Mouse (Mus musculus) midbrain, embryonic 11.5 days (tissue): ENCODE results near the gene Bcat1. TPM values are rescaled to one million over a fixed set of nuclear protein-coding genes. Genes with fewer than 3 reads are reported as not detected.
"Not testable (repeated sequence)": the region's sequence is repeated elsewhere in the genome, so short reads cannot be mapped to it uniquely, and the experiment has no call there.

Experiments used
- ATAC-seq: fragments of 200-750 bp; cut with Nextera tagmentation; 2 replicates; pipeline ENCODE4 v1.8.0; 2017; ENCODE audit warnings: moderate TSS enrichment, moderate library complexity; ENCODE audit not compliant: low FRiP score
- DNase-seq: peaks from one replicate; pipeline ENCODE4 v3.0.0; 2015; ENCODE audit warnings: low spot score; ENCODE audit errors: missing footprints
- H3K27ac ChIP-seq: fragments of 300-500 bp; sonication (generic); 2 replicates; pipeline ENCODE4 v1.5.1; 2014; ENCODE audit warnings: low read depth, low read length
- H3K27me3 ChIP-seq: fragments of 300-500 bp; sonication (generic); 2 replicates; pipeline ENCODE4 v1.6.1; 2014; ENCODE audit warnings: mild to moderate bottlenecking, low read length, moderate library complexity, mixed read lengths; ENCODE audit not compliant: control insufficient read depth, insufficient read depth
- H3K36me3 ChIP-seq: fragments of 300-500 bp; sonication (generic); 2 replicates; pipeline ENCODE4 v1.6.1; 2014; ENCODE audit warnings: mild to moderate bottlenecking, low read length, moderate library complexity, mixed read lengths; ENCODE audit not compliant: control insufficient read depth, insufficient read depth
- H3K4me1 ChIP-seq: fragments of 300-500 bp; sonication (generic); 2 replicates; pipeline ENCODE4 v1.6.1; 2014; ENCODE audit warnings: low read length; ENCODE audit not compliant: control insufficient read depth, insufficient read depth
- H3K4me2 ChIP-seq: fragments of 300-500 bp; sonication (generic); 2 replicates; pipeline ENCODE4 v1.6.1; 2014; ENCODE audit warnings: mild to moderate bottlenecking, moderate library complexity
- H3K4me3 ChIP-seq: fragments of 300-500 bp; sonication (generic); 2 replicates; pipeline ENCODE4 v1.5.1; 2014; ENCODE audit warnings: low read depth, low read length
- H3K9ac ChIP-seq: fragments of 300-500 bp; sonication (generic); 2 replicates; pipeline ENCODE4 v1.6.1; 2014; ENCODE audit warnings: low read length
- H3K9me3 ChIP-seq: fragments of 300-500 bp; sonication (generic); 2 replicates; pipeline ENCODE4 v1.6.1; 2016; ENCODE audit warnings: low read length; ENCODE audit not compliant: control insufficient read depth
- WGBS: fragments of 180-500 bp; shearing (Covaris S2); extraction: QIAGEN DNeasy Blood & Tissue Kit; methylation state at CpG from one replicate; pipeline ENCODE4 v1.1.7; 2014; 5-methylcytosine and 5-hydroxymethylcytosine counted together
- polyA plus RNA-seq: library from polyadenylated mRNA; unstranded; fragments of >200 nt; fragmentation: Nextera tagmentation; extraction: Ambion mirVana; gene quantifications from 2 replicates; pipeline ENCODE4 v1.2.1, GENCODE M21; 2014

The Bcat1 gene
- polyA plus RNA-seq, 1 experiment from 2014 or later, result 150 TPM

DNA sequence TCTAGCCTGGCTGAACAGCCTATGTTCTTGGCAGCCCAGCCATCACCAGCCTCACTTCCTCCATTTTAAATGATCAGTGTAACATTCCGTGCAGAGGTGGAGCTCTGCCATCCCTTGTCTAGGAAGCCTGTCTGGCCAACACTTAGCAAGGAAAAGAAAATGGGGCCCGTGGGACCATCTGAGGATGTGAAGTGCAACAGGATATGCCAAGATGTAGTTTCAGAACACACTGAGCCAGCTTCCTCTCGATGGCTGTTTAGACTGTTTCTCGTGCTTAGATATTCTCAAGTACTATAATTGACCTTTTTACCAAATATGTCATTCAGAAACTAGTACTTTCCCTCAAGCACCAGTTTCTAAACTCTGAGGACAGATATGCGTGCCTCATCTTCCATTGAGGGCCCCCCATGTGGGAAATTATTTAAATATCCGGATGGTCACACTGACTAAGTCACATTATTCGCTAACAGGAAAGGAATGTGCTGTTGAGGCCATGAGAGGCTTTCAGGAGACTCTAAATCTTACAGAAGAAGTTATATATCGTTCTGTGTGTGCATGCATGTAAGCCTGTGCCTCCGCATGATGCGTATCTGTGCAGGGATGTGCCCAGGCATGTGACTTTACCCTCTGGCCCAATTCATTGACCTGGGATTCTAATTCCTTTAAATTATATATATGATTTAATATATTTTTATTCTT is 28.4 kb upstream of the Bcat1 start:
- Histone ChIP-seq H3K27ac (no peak overlapping the region), H3K9ac (no peak overlapping the region), H3K4me3 (no peak overlapping the region), H3K4me2 (no peak overlapping the region), H3K27me3 (no peaks in the 10 kb centered on the region), H3K36me3 (no peaks in the 10 kb centered on the region), H3K4me1 (no peaks in the 10 kb centered on the region), H3K9me3 (no peaks in the 10 kb centered on the region)
- DNase-seq (peak; percentile 39), ATAC-seq (no peak)
- WGBS, result 88% methylated on average over 10 of the region's 10 CpGs

DNA sequence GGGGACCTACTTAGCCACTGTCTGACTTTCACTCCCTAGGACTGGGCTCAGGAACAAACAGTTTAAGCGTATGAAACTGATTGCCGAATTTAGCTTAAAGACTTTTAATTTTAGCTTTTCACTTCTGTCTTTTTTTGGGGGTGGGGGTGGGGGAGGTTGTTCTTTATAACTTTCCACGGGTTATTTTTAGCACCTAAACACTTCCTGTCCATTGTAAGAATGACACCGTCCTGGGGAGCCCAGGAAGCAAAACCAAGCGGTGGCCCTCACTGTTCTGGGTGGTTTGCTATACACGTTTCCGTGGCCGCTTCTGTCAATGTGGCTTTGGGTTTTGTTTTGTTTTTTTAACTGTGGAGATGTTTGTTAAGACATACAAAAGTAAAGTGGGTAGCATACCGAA is 24.9 kb upstream of the Bcat1 start:
- no peak for DNase-seq
- WGBS, result 73% methylated on average over 9 of the region's 9 CpGs
- H3K4me1 ChIP-seq, result no peaks in the 10 kb centered on the region

DNA sequence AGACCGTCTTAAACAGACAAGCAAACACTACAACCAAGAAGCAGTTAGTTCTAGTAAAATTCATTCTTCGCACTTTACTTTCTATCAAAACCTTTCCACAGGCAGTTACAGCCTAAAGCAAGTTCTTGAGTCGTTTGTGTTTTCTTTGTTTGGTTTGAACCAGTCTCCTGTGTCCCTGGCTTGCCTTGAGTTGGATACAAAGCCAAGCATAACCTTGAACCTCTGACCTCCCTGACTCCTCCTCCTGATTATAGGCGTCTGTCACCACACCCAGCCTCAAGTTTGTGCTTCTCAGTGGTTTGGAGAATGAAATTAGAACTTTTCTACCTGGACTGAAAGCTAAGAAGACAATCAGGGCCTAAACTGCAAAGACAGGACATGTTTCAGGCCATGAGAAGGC is 18.4 kb upstream of the Bcat1 start:
- DNase-seq (peak; percentile 62), ATAC-seq (no peak)
- Histone ChIP-seq H3K4me3 (no peak overlapping the region), H3K9ac (no peak overlapping the region), H3K4me1 (no peaks in the 10 kb centered on the region), H3K27me3 (no peaks in the 10 kb centered on the region), H3K4me2 (no peak overlapping the region), H3K9me3 (no peaks in the 10 kb centered on the region), H3K27ac (no peak overlapping the region), H3K36me3 (no peaks in the 10 kb centered on the region)
- 85% methylated on average over 4 of the region's 4 CpGs for WGBS

More for the DNA sequence above, 24.9 kb upstream of the Bcat1 start:
- H3K27me3 ChIP-seq, result no peaks in the 10 kb centered on the region
- H3K36me3 ChIP-seq, result no peaks in the 10 kb centered on the region
- H3K9me3 ChIP-seq, result no peaks in the 10 kb centered on the region
- H3K4me2 ChIP-seq, result no peak overlapping the region
- no peak overlapping the region for H3K9ac ChIP-seq
- H3K27ac ChIP-seq, result no peak overlapping the region
- ATAC-seq, result no peak
- H3K4me3 ChIP-seq, result no peak overlapping the region

DNA sequence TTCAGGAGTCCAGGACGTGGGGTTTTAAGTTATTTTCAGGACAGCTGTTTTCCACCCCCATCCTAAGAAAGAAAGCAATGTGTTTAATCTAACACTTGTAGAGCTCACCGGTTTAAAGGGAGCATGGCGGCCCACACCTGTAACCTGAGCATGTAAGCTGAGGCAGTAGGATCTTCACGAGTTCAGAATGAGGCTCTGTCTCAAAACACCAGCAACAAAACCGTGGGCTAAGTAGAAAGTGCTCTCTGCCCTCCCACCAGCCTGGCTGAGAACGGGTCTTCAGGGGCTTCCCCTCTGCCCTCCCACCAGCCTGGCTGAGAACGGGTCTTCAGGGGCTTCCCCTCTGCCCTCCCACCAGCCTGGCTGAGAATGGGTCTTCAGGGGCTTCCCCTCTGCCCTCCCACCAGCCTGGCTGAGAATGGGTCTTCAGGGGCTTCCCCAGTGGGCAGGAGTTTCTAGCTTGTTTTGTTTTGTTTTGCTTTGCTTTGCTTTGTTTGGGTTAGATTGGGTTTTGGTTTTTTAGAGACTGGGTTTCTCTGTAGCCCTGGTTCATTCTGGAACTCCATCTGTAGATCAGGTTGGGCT is 17.1 kb upstream of the Bcat1 start:
- not testable (repeated sequence) for H3K4me1 ChIP-seq, DNase-seq, ATAC-seq, H3K9me3 ChIP-seq, H3K36me3 ChIP-seq, H3K27me3 ChIP-seq, H3K9ac ChIP-seq, H3K27ac ChIP-seq, H3K4me2 ChIP-seq, H3K4me3 ChIP-seq
- 59% methylated on average over 7 of the region's 7 CpGs for WGBS

DNA sequence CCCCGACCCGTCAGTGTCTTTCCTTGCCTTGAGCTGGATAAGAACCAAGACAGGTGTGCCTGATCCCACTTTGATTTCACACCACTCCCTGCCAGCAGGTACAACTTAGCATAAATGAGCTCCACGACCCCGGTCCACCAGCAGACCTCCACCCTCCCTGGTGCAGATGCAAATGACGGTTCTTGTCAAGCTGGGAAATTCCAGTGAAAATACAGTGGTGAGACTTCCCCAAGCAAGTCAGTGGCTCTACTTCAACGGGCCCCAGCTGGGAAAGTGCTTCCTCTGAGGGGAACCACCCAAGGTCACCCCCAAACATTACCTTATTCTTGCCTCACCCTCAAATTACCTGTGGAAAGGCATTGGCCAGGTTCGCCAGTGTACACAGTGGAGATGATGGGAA is 16.0 kb upstream of the Bcat1 start:
- ATAC-seq (no peak), DNase-seq (peak; percentile 69)
- H3K4me3 ChIP-seq, result no peak overlapping the region
- no peak overlapping the region for H3K4me2 ChIP-seq
- no peaks in the 10 kb centered on the region for H3K4me1 ChIP-seq
- no peaks in the 10 kb centered on the region for H3K36me3 ChIP-seq
- no peaks in the 10 kb centered on the region for H3K27me3 ChIP-seq
- no peak overlapping the region for H3K27ac ChIP-seq
- 83% methylated on average over 7 of the region's 7 CpGs for WGBS
- H3K9ac ChIP-seq, result no peak overlapping the region
- no peaks in the 10 kb centered on the region for H3K9me3 ChIP-seq

DNA sequence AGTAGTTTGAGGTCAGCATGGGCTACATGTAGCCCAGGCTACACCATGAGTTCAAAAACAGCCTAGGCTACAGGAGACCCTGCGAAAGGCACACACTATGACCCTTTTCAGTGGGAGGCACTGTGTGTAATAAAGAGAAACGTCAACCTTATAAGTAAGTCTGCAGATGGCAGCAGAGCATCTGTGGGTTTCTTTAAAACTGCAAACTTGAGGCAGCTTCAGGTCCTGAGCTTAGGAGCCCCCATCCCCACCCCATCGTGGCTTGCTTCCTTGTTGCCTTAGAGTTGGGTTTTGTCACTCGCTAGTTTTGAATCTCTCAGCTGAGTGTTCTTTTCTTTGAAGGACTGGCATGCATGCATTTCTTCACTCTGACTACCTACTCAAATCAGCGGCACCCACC is 14.9 kb upstream of the Bcat1 start:
- Histone ChIP-seq H3K4me1 (no peaks in the 10 kb centered on the region), H3K27ac (no peak overlapping the region), H3K36me3 (no peaks in the 10 kb centered on the region), H3K4me2 (no peak overlapping the region), H3K27me3 (no peaks in the 10 kb centered on the region), H3K9ac (no peak overlapping the region), H3K4me3 (no peak overlapping the region), H3K9me3 (no peaks in the 10 kb centered on the region)
- ATAC-seq (no peak), DNase-seq (no peak)
- WGBS, result 81% methylated on average over 5 of the region's 5 CpGs

DNA sequence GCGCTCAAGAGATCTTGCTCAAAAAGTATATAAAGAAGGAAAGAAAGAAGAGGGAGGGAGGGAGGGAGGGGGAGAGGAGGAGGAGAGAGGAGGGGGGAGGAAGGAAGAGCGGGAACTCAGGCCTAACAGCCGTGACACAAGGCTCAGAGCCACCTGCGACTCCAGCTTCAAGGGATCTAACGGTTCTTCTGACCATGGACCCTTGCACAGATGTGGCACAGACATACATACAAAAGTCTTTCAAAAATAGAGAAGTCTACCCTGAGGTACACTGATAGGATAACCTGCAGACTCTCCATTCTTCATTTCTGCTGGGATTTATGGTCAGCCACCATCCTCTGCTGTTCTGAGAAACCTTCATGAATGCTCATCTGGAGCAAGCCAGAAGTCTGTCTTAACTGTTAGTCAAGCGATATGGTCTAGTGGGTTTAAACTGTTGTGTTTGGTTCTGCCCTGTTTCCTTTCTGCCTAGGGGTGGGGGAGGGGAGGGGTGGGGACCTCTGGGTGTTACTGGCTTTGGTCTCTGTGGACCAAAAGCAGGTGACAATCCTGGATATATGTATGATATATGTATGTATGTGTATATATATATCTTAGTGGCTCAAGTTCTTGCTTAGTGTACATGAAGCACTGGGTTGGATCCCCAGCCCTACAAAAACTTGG is 14.3 kb upstream of the Bcat1 start:
- H3K4me1 ChIP-seq, result no peaks in the 10 kb centered on the region
- 64% methylated on average over 6 of the region's 6 CpGs for WGBS
- no peaks in the 10 kb centered on the region for H3K9me3 ChIP-seq
- no peak for ATAC-seq
- no peaks in the 10 kb centered on the region for H3K27me3 ChIP-seq
- H3K27ac ChIP-seq, result no peak overlapping the region
- DNase-seq, result no peak
- H3K36me3 ChIP-seq, result no peaks in the 10 kb centered on the region
- H3K9ac ChIP-seq, result no peak overlapping the region
- no peak overlapping the region for H3K4me2 ChIP-seq
- no peak overlapping the region for H3K4me3 ChIP-seq

DNA sequence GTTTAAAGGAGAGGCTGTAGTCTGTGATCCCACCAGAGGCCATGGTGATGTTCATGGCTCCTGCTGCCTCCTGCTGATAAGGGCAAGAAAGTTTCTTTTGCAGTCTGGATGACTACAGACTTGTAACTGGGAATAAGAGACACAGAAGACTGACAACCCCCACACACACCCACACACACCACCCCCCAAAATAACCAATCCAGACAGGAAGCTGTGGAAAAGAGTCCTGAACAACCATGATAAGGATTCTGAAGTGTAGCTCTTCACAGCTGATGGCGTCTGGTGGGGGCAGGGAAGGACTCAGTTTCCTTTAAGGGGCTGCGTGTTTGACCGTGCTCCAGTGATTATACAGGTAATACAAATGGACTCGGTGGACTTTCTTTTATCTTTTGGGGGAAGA is 13.4 kb upstream of the Bcat1 start:
- H3K9ac ChIP-seq, result no peak overlapping the region
- no peak overlapping the region for H3K4me2 ChIP-seq
- no peaks in the 10 kb centered on the region for H3K36me3 ChIP-seq
- DNase-seq (peak; percentile 68), ATAC-seq (no peak)
- H3K27me3 ChIP-seq, result no peaks in the 10 kb centered on the region
- WGBS, result 81% methylated on average over 4 of the region's 4 CpGs
- no peak overlapping the region for H3K4me3 ChIP-seq
- H3K4me1 ChIP-seq, result no peaks in the 10 kb centered on the region
- H3K27ac ChIP-seq, result no peak overlapping the region
- H3K9me3 ChIP-seq, result no peaks in the 10 kb centered on the region

DNA sequence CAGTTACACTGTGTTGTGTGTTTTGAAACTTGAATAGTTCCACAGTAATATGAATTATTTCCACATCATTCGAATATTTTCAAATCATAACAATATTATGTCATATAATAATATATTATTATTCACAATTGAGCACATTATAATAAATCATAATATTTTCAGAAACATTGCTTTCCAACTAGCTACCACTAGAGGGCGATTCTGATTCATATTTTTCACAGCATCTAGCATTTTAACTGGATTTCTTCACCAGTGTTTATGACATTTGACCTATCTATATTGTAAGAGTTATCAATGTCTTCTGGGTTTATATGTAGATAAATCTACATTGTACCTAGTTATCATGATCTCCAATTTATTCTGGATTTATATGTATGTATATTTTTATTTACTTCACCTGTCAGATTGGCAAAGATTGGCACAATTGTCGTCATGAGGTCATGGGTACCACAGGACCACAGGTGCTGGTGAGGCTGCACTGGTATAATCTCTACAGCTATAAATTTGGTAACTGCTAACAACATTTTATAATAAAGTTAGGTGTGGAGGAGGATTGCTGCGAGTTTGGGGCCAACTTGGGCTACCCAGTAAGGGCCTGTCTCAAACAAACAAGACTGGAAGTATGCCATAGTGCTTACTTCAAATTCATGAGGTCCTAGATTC is 12.6 kb upstream of the Bcat1 start:
- Histone ChIP-seq H3K9ac (no peak overlapping the region), H3K36me3 (no peaks in the 10 kb centered on the region), H3K9me3 (no peaks in the 10 kb centered on the region), H3K4me1 (no peaks in the 10 kb centered on the region), H3K4me3 (no peak overlapping the region), H3K27ac (no peak overlapping the region), H3K4me2 (no peak overlapping the region), H3K27me3 (no peaks in the 10 kb centered on the region)
- peak; percentile 71 for DNase-seq
- no peak for ATAC-seq
- WGBS, result 45% methylated on average over 4 of the region's 4 CpGs
